Mouse (Mus musculus): ENCODE measurements around the gene Rnf208.

GRCm38 (mm10) chr2:25263623-25264285, 21.7 kb downstream of the Rnf208 start:
- no peak for TF ChIP-seq ZC3H11A (IDR thresholded peaks at IDR 0.05; ENCODE audit: borderline replicate concordance, low read depth, low read length)
- no peak for TF ChIP-seq ZNF384 (IDR thresholded peaks at IDR 0.05; ENCODE audit: low read depth, low read length)
- TF ChIP-seq HCFC1 (IDR thresholded peaks at IDR 0.05; ENCODE audit: borderline replicate concordance, insufficient read depth, low read length) = no peak
- no peak for TF ChIP-seq CHD2 (IDR thresholded peaks at IDR 0.05; ENCODE audit: low read depth, low read length)
- no peak for TF ChIP-seq MAFK (IDR thresholded peaks at IDR 0.05; ENCODE audit: insufficient read depth, low read depth, low read length)

Data from ES-E14 (cell line).